ENCODE assay signal across 13 mouse cellular contexts in genomic region chr14:37015894-37016293, GRCm38 (mm10). TPM values are rescaled to one million over a fixed set of nuclear protein-coding genes. Genes with fewer than 3 reads are reported as not detected.
DNase-seq lines count a peak whose midpoint lies in the region; ATAC-seq and TF ChIP-seq lines count a peak whose summit lies in the region.
"Had no signal": no experiment of that assay in that cellular context is flagged by ENCODE, and none has a peak within 500 bp of the region (broad histone marks: within the 10 kb centered on the region; RNA-seq: fewer than 3 reads in every experiment).

No protein-coding gene starts in this region.

- no peaks in the 10 kb centered on the region for H3K27me3 ChIP-seq in lung, postnatal 0 days (replicated peaks; ENCODE audit: insufficient read depth, low read length)
- peaks cover 3% of the 10 kb centered on the region for H3K27me3 ChIP-seq in myocyte (ENCODE audit: control insufficient read depth, insufficient read depth, insufficient read length)
- H3K27me3 ChIP-seq: liver, embryonic 13.5 days; neural tube, embryonic 13.5 days had no signal

- H3K27ac ChIP-seq in lung, postnatal 0 days (ENCODE audit: low read length), result no peak overlapping the region
- H3K27ac ChIP-seq: liver, embryonic 13.5 days; neural tube, embryonic 13.5 days had no signal

- no peak for ATAC-seq in lung, postnatal 0 days
- ATAC-seq in erythroid progenitor cell, adult 5-6 weeks (replicated peaks; ENCODE audit: low FRiP score, poor library complexity, severe bottlenecking), result no peak
- ATAC-seq: intestine, postnatal 0 days had no signal

- no peaks in the 10 kb centered on the region for H3K36me3 ChIP-seq in lung, postnatal 0 days (ENCODE audit: insufficient read depth, low read length)
- no peaks in the 10 kb centered on the region for H3K36me3 ChIP-seq in myocyte (ENCODE audit: control insufficient read depth, insufficient read depth)
- H3K36me3 ChIP-seq: liver, embryonic 13.5 days; neural tube, embryonic 13.5 days had no signal

- H3K4me2 ChIP-seq in lung, postnatal 0 days (replicated peaks; ENCODE audit: low read depth, low read length), result no peak overlapping the region
- H3K4me2 ChIP-seq in myocyte (ENCODE audit: low read depth), result no peak overlapping the region
- H3K4me2 ChIP-seq: liver, embryonic 13.5 days; neural tube, embryonic 13.5 days had no signal

- no peak overlapping the region for H3K9ac ChIP-seq in lung, postnatal 0 days (replicated peaks; ENCODE audit: low read depth)
- H3K9ac ChIP-seq: liver, embryonic 13.5 days; neural tube, embryonic 13.5 days had no signal

- no peaks in the 10 kb centered on the region for H3K4me1 ChIP-seq in lung, postnatal 0 days (ENCODE audit: insufficient read depth, low read depth, low read length)
- H3K4me1 ChIP-seq: liver, embryonic 13.5 days had no signal

- no peak for TF ChIP-seq CTCF in lung, postnatal 0 days (IDR thresholded peaks at IDR 0.05)

- H3K4me3 ChIP-seq in lung, postnatal 0 days (ENCODE audit: low read depth, low read length), result no peak overlapping the region
- H3K4me3 ChIP-seq in myocyte, result no peak overlapping the region
- H3K4me3 ChIP-seq: liver, embryonic 13.5 days; neural tube, embryonic 13.5 days had no signal

- TF ChIP-seq POLR2A in myocyte (IDR thresholded peaks at IDR 0.05; ENCODE audit: insufficient read length, low read depth), result no peak

- H3K9me3 ChIP-seq in lung, postnatal 0 days (ENCODE audit: low read length), result no peaks in the 10 kb centered on the region
- H3K9me3 ChIP-seq: liver, embryonic 13.5 days; neural tube, embryonic 13.5 days had no signal

- WGBS in lung, postnatal 0 days, result 27% methylated on average over 5 of the region's 5 CpGs

- no peak for TF ChIP-seq EP300 in lung, postnatal 0 days (IDR thresholded peaks at IDR 0.05)

- H3K79me2 ChIP-seq in myocyte (ENCODE audit: control insufficient read depth, insufficient read depth), result no peaks in the 10 kb centered on the region

- peak; percentile 3 to 54 for DNase-seq in adrenal gland, postnatal 36 days
- no peak for DNase-seq in adrenal gland, adult 8-10 months
- DNase-seq in lung, postnatal 0 days (ENCODE audit: low spot score), result peak; percentile 52
- no peak for DNase-seq in lung, postnatal 25 days (ENCODE audit: low spot score)
- peak; percentile 77 for DNase-seq in embryo, embryonic 10 days (ENCODE audit: low spot score)
- no peak for DNase-seq in spleen, postnatal 36 days (ENCODE audit: low spot score in 2 of 2)
- DNase-seq: liver, embryonic 13.5 days; thymus, adult 2 months had no signal

- H3ac ChIP-seq in myocyte (ENCODE audit: control insufficient read depth, insufficient read length), result no peak overlapping the region

TF ChIP-seq in myocyte, 11 proteins besides CTCF, POLR2A, EP300 and RAD21:
- TF ChIP-seq MAX (IDR thresholded peaks at IDR 0.05; ENCODE audit: low read depth), result peak; percentile 51
- TF ChIP-seq REST (IDR thresholded peaks at IDR 0.05; ENCODE audit: insufficient read depth, insufficient read length), result peak; percentile 99
- TF ChIP-seq USF1 (IDR thresholded peaks at IDR 0.05; ENCODE audit: low read depth), result no peak

RNA-seq across cellular contexts. Expression of gene Rgr, which starts 32.9 kb away (rescaled TPM):
- total RNA-seq in adrenal gland, postnatal 36 days (2021), result not detected
- not detected for total RNA-seq in adrenal gland, adult 8-10 months (2022)
- polyA plus RNA-seq in lung, postnatal 0 days (2015; fragmentation: Nextera tagmentation; extraction: Ambion mirVana), result not detected in 2 replicates
- polyA plus RNA-seq in myocyte (2012; fragmentation: generic; extraction: Trizol), result not detected
- not detected in 2 replicates for total RNA-seq in erythroid progenitor cell, adult 5-6 weeks (2015; ENCODE audit: low replicate concordance)
- not detected in 2 replicates for total RNA-seq in erythroid progenitor cell, adult 5-6 weeks (2017; ENCODE audit: low replicate concordance)
- polyA plus RNA-seq: intestine, postnatal 0 days; liver, embryonic 13.5 days; neural tube, embryonic 13.5 days had no signal

RNA-seq across cellular contexts. Expression of gene Lrit1, which starts 38.7 kb away (rescaled TPM):
- not detected for total RNA-seq in adrenal gland, postnatal 36 days (2021)
- not detected for total RNA-seq in adrenal gland, adult 8-10 months (2022)
- polyA plus RNA-seq in lung, postnatal 0 days (2015; fragmentation: Nextera tagmentation; extraction: Ambion mirVana), result not detected in 2 replicates
- not detected for polyA plus RNA-seq in myocyte (2012; fragmentation: generic; extraction: Trizol)
- not detected in 2 replicates for total RNA-seq in erythroid progenitor cell, adult 5-6 weeks (2015; ENCODE audit: low replicate concordance)
- total RNA-seq in erythroid progenitor cell, adult 5-6 weeks (2017; ENCODE audit: low replicate concordance), result not detected in 2 replicates
- polyA plus RNA-seq: frontal cortex, adult 2 months; liver, embryonic 13.5 days; neural tube, embryonic 13.5 days had no signal

RNA-seq across cellular contexts. Expression of gene Ccser2, which starts 47.3 kb away (rescaled TPM):
- total RNA-seq in adrenal gland, postnatal 36 days (2021), result 10 to 100 TPM; 32.2 to 40.0 TPM
- 10 to 100 TPM; 31.2 to 48.5 (median 38.6) TPM for total RNA-seq in adrenal gland, adult 8-10 months (2022)
- 48.0 and 56.3 TPM in 2 replicates for polyA plus RNA-seq in lung, postnatal 0 days (2015; fragmentation: Nextera tagmentation; extraction: Ambion mirVana)
- polyA plus RNA-seq in myocyte (2012; fragmentation: generic; extraction: Trizol), result 9.5 TPM
- 5.8 and 6.7 TPM in 2 replicates for total RNA-seq in erythroid progenitor cell, adult 5-6 weeks (2015; ENCODE audit: low replicate concordance)
- total RNA-seq in erythroid progenitor cell, adult 5-6 weeks (2017; ENCODE audit: low replicate concordance), result 1.7 and 5.8 TPM in 2 replicates

RNA-seq across cellular contexts. Expression of gene Lrit2, which starts 51.8 kb away (rescaled TPM):
- total RNA-seq in adrenal gland, postnatal 36 days (2021), result not detected
- not detected for total RNA-seq in adrenal gland, adult 8-10 months (2022)
- polyA plus RNA-seq in lung, postnatal 0 days (2015; fragmentation: Nextera tagmentation; extraction: Ambion mirVana), result not detected in 2 replicates
- polyA plus RNA-seq in myocyte (2012; fragmentation: generic; extraction: Trizol), result not detected
- total RNA-seq in erythroid progenitor cell, adult 5-6 weeks (2015; ENCODE audit: low replicate concordance), result not detected in 2 replicates
- total RNA-seq in erythroid progenitor cell, adult 5-6 weeks (2017; ENCODE audit: low replicate concordance), result not detected in 2 replicates
- polyA plus RNA-seq: frontal cortex, adult 2 months; intestine, postnatal 0 days; liver, embryonic 13.5 days; neural tube, embryonic 13.5 days had no signal

Comparison
In these comparisons a context has a peak if more than half of its experiments do, and no peak if none do; other contexts are left out.
1. DNase-seq: peak in adrenal gland, postnatal 36 days (2 of 2), lung, postnatal 0 days (single experiment) and embryo, embryonic 10 days (single experiment); none in adrenal gland, adult 8-10 months (single experiment), lung, postnatal 25 days (single experiment) and spleen, postnatal 36 days (0 of 2).
2. RNA of gene Ccser2, which starts 47.3 kb away (total RNA-seq): 31.2 to 48.5 TPM in adrenal gland, adult 8-10 months and 32.2 to 40.0 TPM in adrenal gland, postnatal 36 days; 1.7 to 6.7 TPM in erythroid progenitor cell, adult 5-6 weeks; every median in the first group is over 4 times any median in the second.